Mouse (Mus musculus) heart, embryonic 12.5 days (tissue): ENCODE data around the gene Slc9a8. TPM values are rescaled to one million over a fixed set of nuclear protein-coding genes. Genes with fewer than 3 reads are reported as not detected.

Experiments used
- ATAC-seq: fragments of 200-750 bp; cut with Nextera tagmentation; 2 replicates; pipeline ENCODE4 v1.8.0; 2017; ENCODE audit warnings: moderate TSS enrichment, moderate library complexity; ENCODE audit not compliant: insufficient number of reproducible peaks, low FRiP score
- H3K27ac ChIP-seq: fragments of 300-500 bp; sonication (generic); 2 replicates; pipeline ENCODE4 v1.5.1; 2016; ENCODE audit warnings: mild to moderate bottlenecking, moderate library complexity; ENCODE audit not compliant: poor library complexity, severe bottlenecking
- H3K27me3 ChIP-seq: fragments of 300-500 bp; sonication (generic); replicated peaks from 2 replicates; pipeline ENCODE4 v1.6.1; 2016; ENCODE audit warnings: mild to moderate bottlenecking, moderate library complexity
- H3K36me3 ChIP-seq: fragments of 300-500 bp; sonication (generic); 2 replicates; pipeline ENCODE4 v1.6.1; 2016; ENCODE audit warnings: mild to moderate bottlenecking, moderate library complexity
- H3K4me1 ChIP-seq: fragments of 300-500 bp; sonication (generic); replicated peaks from 2 replicates; pipeline ENCODE4 v1.6.1; 2016; ENCODE audit warnings: mild to moderate bottlenecking
- H3K4me2 ChIP-seq: fragments of 300-500 bp; sonication (generic); 2 replicates; pipeline ENCODE4 v1.6.1; 2016; ENCODE audit warnings: mild to moderate bottlenecking, moderate library complexity
- H3K4me3 ChIP-seq: fragments of 300-500 bp; sonication (generic); 2 replicates; pipeline ENCODE4 v1.5.1; 2016; ENCODE audit warnings: mild to moderate bottlenecking
- H3K9ac ChIP-seq: fragments of 300-500 bp; sonication (generic); 2 replicates; pipeline ENCODE4 v1.6.1; 2016; ENCODE audit warnings: mild to moderate bottlenecking, moderate library complexity
- H3K9me3 ChIP-seq: fragments of 300-500 bp; sonication (generic); replicated peaks from 2 replicates; pipeline ENCODE4 v1.6.1; 2016; ENCODE audit warnings: mild to moderate bottlenecking, moderate library complexity
- WGBS: fragments of 180-500 bp; shearing (Covaris S2); methylation state at CpG from one replicate; pipeline ENCODE4 v1.1.7; 2016; 5-methylcytosine and 5-hydroxymethylcytosine counted together
- polyA plus RNA-seq: library from polyadenylated mRNA; unstranded; fragments of >200 nt; fragmentation: Nextera tagmentation; extraction: Ambion mirVana; gene quantifications from 2 replicates; pipeline ENCODE4 v1.2.1, GENCODE M21; 2016

The Slc9a8 gene
- polyA plus RNA-seq, 1 experiment from 2014 or later, result 22.6 TPM

- Histone ChIP-seq H3K36me3 (peaks cover 84% of the 10 kb centered on the region), H3K27me3 (no peaks in the 10 kb centered on the region), H3K4me2 (no peak overlapping the region), H3K9ac (no peak overlapping the region), H3K9me3 (no peaks in the 10 kb centered on the region), H3K4me3 (no peak overlapping the region), H3K4me1 (no peaks in the 10 kb centered on the region), H3K27ac (no peak overlapping the region)
- no peak for ATAC-seq
- 85% methylated on average over 6 of the region's 6 CpGs for WGBS
These were observed 46.9 kb downstream of the Slc9a8 start for GRCm38 (mm10) chr2:167468444-167468843.

GRCm38 (mm10) chr2:167470611-167471010 lies 49.1 kb downstream of the Slc9a8 start:
- H3K27me3 ChIP-seq, result no peaks in the 10 kb centered on the region
- H3K9ac ChIP-seq, result no peak overlapping the region
- peaks cover 88% of the 10 kb centered on the region for H3K36me3 ChIP-seq
- no peaks in the 10 kb centered on the region for H3K9me3 ChIP-seq
- no peak for ATAC-seq
- 90% methylated on average over 3 of the region's 3 CpGs for WGBS
- no peak overlapping the region for H3K4me2 ChIP-seq
- H3K4me3 ChIP-seq, result no peak overlapping the region
- H3K27ac ChIP-seq, result no peak overlapping the region
- H3K4me1 ChIP-seq, result peaks cover 5% of the 10 kb centered on the region

DNA sequence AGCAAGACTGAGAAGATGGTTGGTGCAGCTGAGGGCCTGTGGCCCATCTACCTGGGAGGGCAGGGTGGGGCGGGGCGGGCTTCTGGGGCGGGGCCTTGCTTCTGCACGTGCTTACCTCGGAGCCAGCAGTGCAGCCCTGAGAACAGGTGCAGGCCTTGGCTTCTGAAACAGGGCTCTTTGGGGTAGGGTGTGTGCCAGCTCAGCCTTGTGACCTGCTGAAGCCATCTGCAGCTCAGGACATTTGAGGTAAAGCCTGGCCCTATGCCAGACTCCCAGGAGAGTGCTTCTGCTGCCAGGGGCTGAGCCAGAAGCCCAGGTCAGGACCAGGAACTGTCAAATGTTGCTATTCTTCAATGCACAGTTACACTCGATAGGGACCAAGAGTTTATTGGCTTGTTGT lies 50.1 kb downstream of the Slc9a8 start:
- Histone ChIP-seq H3K27me3 (no peaks in the 10 kb centered on the region), H3K36me3 (peaks cover 79% of the 10 kb centered on the region), H3K4me3 (no peak overlapping the region), H3K4me1 (peaks cover 15% of the 10 kb centered on the region), H3K27ac (no peak overlapping the region), H3K4me2 (no peak overlapping the region), H3K9ac (no peak overlapping the region), H3K9me3 (no peaks in the 10 kb centered on the region)
- ATAC-seq, result no peak
- WGBS, result 88% methylated on average over 6 of the region's 6 CpGs

GRCm38 (mm10) chr2:167474218-167474617 lies 52.7 kb downstream of the Slc9a8 start:
- ATAC-seq, result no peak
- no peak overlapping the region for H3K4me2 ChIP-seq
- peaks cover 22% of the 10 kb centered on the region for H3K4me1 ChIP-seq
- H3K9ac ChIP-seq, result no peak overlapping the region
- H3K27ac ChIP-seq, result no peak overlapping the region
- H3K27me3 ChIP-seq, result no peaks in the 10 kb centered on the region
- peaks cover 59% of the 10 kb centered on the region for H3K36me3 ChIP-seq
- WGBS, result 93% methylated on average over 6 of the region's 6 CpGs
- H3K4me3 ChIP-seq, result no peak overlapping the region
- no peaks in the 10 kb centered on the region for H3K9me3 ChIP-seq

GRCm38 (mm10) chr2:167475596-167475995 lies 54.1 kb downstream of the Slc9a8 start:
- H3K4me2 ChIP-seq, result 0 out of 2 replicates have a peak overlapping the region, but pooled peaks have one; percentile 11
- H3K4me3 ChIP-seq, result no peak overlapping the region
- peak overlapping the region; percentile 77 for H3K27ac ChIP-seq
- ATAC-seq, result no peak
- WGBS, result 79% methylated on average over 5 of the region's 5 CpGs
- H3K4me1 ChIP-seq, result peaks cover 22% of the 10 kb centered on the region
- H3K27me3 ChIP-seq, result no peaks in the 10 kb centered on the region
- peak overlapping the region; percentile 37; the same call in 1 of the 2 replicates for H3K9ac ChIP-seq
- H3K36me3 ChIP-seq, result peaks cover 46% of the 10 kb centered on the region
- no peaks in the 10 kb centered on the region for H3K9me3 ChIP-seq

DNA sequence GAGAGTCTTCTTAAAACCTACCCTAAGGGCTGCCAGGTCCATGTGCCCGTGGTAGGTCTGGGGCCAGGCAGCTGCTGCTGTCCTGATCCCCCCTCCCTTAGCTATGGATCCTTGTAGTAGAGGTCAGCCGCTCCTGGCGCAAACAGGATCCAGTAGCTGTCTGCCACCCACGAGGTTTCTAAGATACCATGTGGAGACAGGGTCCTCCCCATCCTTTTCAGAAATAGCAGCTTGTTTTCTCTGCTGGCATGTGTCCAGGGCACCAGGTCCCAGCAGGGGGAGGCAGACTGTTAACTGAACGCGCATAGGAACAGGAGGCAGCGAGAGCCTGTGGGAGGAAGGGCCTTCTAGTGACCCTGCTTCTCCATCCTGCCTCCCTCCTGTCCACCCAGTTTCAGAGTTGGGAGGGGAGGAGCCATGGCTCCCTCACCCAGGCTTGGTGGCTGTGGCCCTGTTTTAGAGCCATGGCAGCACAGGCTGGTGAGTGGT lies 54.7 kb downstream of the Slc9a8 start:
- peaks cover 39% of the 10 kb centered on the region for H3K36me3 ChIP-seq
- no peaks in the 10 kb centered on the region for H3K9me3 ChIP-seq
- 5% methylated on average over 7 of the region's 7 CpGs for WGBS
- H3K27ac ChIP-seq, result peak overlapping the region; percentile 77
- no peak overlapping the region for H3K4me3 ChIP-seq
- peak overlapping the region; percentile 11; the same call in 1 of the 2 replicates for H3K4me2 ChIP-seq
- peaks cover 22% of the 10 kb centered on the region for H3K4me1 ChIP-seq
- ATAC-seq, result peak; percentile 83
- H3K27me3 ChIP-seq, result no peaks in the 10 kb centered on the region
- 0 out of 2 replicates have a peak overlapping the region, but pooled peaks have one; percentile 37 for H3K9ac ChIP-seq

- Histone ChIP-seq H3K4me2 (peak overlapping the region; percentile 5; the same call in 1 of the 2 replicates), H3K27ac (peak overlapping the region; percentile 77), H3K4me3 (no peak overlapping the region), H3K36me3 (peaks cover 34% of the 10 kb centered on the region), H3K9me3 (no peaks in the 10 kb centered on the region), H3K27me3 (no peaks in the 10 kb centered on the region), H3K4me1 (peaks cover 22% of the 10 kb centered on the region), H3K9ac (no peak overlapping the region)
- ATAC-seq, result no peak
- 69% methylated on average over 4 of the region's 4 CpGs for WGBS
These were observed 55.2 kb downstream of the Slc9a8 start for GRCm38 (mm10) chr2:167476762-167477161.

GRCm38 (mm10) chr2:167478128-167478527 lies 56.6 kb downstream of the Slc9a8 start:
- Histone ChIP-seq H3K4me2 (no peak overlapping the region), H3K27ac (no peak overlapping the region), H3K4me3 (no peak overlapping the region), H3K27me3 (no peaks in the 10 kb centered on the region), H3K4me1 (peaks cover 22% of the 10 kb centered on the region), H3K36me3 (peaks cover 32% of the 10 kb centered on the region), H3K9ac (no peak overlapping the region), H3K9me3 (no peaks in the 10 kb centered on the region)
- WGBS, result 38% methylated on average over 2 of the region's 2 CpGs
- ATAC-seq, result no peak

GRCm38 (mm10) chr2:167479501-167479900 lies 58.0 kb downstream of the Slc9a8 start:
- H3K36me3 ChIP-seq, result peaks cover 32% of the 10 kb centered on the region
- H3K9me3 ChIP-seq, result no peaks in the 10 kb centered on the region
- H3K27me3 ChIP-seq, result no peaks in the 10 kb centered on the region
- no peak overlapping the region for H3K27ac ChIP-seq
- no peak overlapping the region for H3K4me3 ChIP-seq
- H3K4me2 ChIP-seq, result no peak overlapping the region
- no peak overlapping the region for H3K9ac ChIP-seq
- 98% methylated on average over 1 of the region's 1 CpGs for WGBS
- H3K4me1 ChIP-seq, result peaks cover 22% of the 10 kb centered on the region
- ATAC-seq, result no peak

- H3K9me3 ChIP-seq, result no peaks in the 10 kb centered on the region
- peaks cover 22% of the 10 kb centered on the region for H3K4me1 ChIP-seq
- no peak overlapping the region for H3K4me3 ChIP-seq
- WGBS, result 92% methylated on average over 4 of the region's 4 CpGs
- no peaks in the 10 kb centered on the region for H3K27me3 ChIP-seq
- H3K36me3 ChIP-seq, result peaks cover 47% of the 10 kb centered on the region
- H3K27ac ChIP-seq, result no peak overlapping the region
- no peak overlapping the region for H3K4me2 ChIP-seq
- H3K9ac ChIP-seq, result no peak overlapping the region
- ATAC-seq, result no peak
These were observed 61.2 kb downstream of the Slc9a8 start for GRCm38 (mm10) chr2:167482681-167483080.

- Histone ChIP-seq H3K4me2 (no peak overlapping the region), H3K4me1 (peaks cover 25% of the 10 kb centered on the region), H3K9ac (no peak overlapping the region), H3K27ac (no peak overlapping the region), H3K9me3 (no peaks in the 10 kb centered on the region), H3K4me3 (no peak overlapping the region), H3K36me3 (peaks cover 47% of the 10 kb centered on the region), H3K27me3 (no peaks in the 10 kb centered on the region)
- WGBS, result 90% methylated on average over 27 of the region's 27 CpGs
- no peak for ATAC-seq
These were observed 61.7 kb downstream of the Slc9a8 start for GRCm38 (mm10) chr2:167483081-167483826.
